Mouse (Mus musculus): ENCODE data around the gene Vav1. TPM values are rescaled to one million over a fixed set of nuclear protein-coding genes. Genes with fewer than 3 reads are reported as not detected.
"Not testable (repeated sequence)": the region's sequence is repeated elsewhere in the genome, so short reads cannot be mapped to it uniquely, and the experiment has no call there.

Gene Vav1
- polyA plus RNA-seq, 1 experiment, result 12.3 TPM

- peak overlapping the region; percentile 97 for H3K4me3 ChIP-seq (replicated peaks; ENCODE audit: extremely low read depth, low read depth, low read length)
- TF ChIP-seq POLR2A (IDR thresholded peaks at IDR 0.05; ENCODE audit: borderline replicate concordance, extremely low read depth, low read depth, low read length) (0 out of 2 replicates have a peak, but pooled peaks have one; percentile 23), CTCF (IDR thresholded peaks at IDR 0.05; ENCODE audit: insufficient read depth, low read length) (no peak)
- under 1% methylated on average over 13 of the region's 13 CpGs for WGBS
- H3K4me1 ChIP-seq (ENCODE audit: control insufficient read depth, insufficient read depth, low read length), result 0 out of 2 replicates have a peak, but pooled peaks cover 4% of the 10 kb centered on the region
- peak; percentile 53 for DNase-seq
Observed at GRCm38 (mm10) chr17:57275997-57276351, 2.9 kb upstream of the Vav1 start.

- DNase-seq, result peak; percentile 77
- under 1% methylated on average over 20 of the region's 20 CpGs for WGBS
- Histone ChIP-seq H3K4me1 (ENCODE audit: control insufficient read depth, insufficient read depth, low read length) (0 out of 2 replicates have a peak, but pooled peaks cover 4% of the 10 kb centered on the region), H3K4me3 (replicated peaks; ENCODE audit: extremely low read depth, low read depth, low read length) (peak overlapping the region; percentile 97)
- TF ChIP-seq CTCF (IDR thresholded peaks at IDR 0.05; ENCODE audit: insufficient read depth, low read length) (peak; percentile 83), POLR2A (IDR thresholded peaks at IDR 0.05; ENCODE audit: borderline replicate concordance, extremely low read depth, low read depth, low read length) (no peak)
Observed at GRCm38 (mm10) chr17:57276634-57277121, 2.2 kb upstream of the Vav1 start.

DNA sequence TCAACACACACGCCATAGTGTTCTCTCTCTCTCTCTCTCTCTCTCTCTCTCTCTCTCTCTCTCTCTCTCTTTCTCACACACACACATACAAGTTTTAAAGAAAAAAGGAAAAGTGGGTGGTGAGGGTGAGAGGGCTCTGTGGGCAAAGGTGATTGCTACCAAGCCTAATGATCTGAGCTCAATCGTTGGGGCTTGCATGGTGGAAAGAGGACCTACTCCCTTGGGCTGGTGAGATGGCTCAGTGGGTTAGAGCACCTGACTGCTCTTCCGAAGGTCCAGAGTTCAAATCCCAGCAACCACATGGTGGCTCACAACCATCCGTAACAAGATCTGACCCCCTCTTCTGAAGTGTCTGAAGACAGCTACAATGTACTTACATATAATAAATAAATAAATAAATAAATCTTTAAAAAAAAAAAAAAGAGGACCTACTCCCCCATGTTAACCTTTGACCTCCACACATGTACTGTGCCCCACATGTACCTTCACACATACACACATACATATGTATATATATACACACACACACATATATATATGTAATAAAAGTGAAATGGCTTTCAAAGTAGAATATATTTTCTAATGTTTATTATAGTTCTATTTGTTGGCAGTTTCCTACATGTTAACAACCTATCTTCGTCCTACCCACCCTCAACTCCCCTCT, 1.2 kb upstream of the Vav1 start:
- not testable (repeated sequence) for H3K4me3 ChIP-seq (replicated peaks; ENCODE audit: extremely low read depth, low read depth, low read length); H3K4me1 ChIP-seq (ENCODE audit: control insufficient read depth, insufficient read depth, low read length); DNase-seq
- WGBS, result 74% methylated on average over 5 of the region's 5 CpGs

GRCm38 (mm10) chr17:57278537-57278936, 363 bp upstream of the Vav1 start:
- 0 out of 2 replicates have a peak, but pooled peaks cover 4% of the 10 kb centered on the region for H3K4me1 ChIP-seq (ENCODE audit: control insufficient read depth, insufficient read depth, low read length)
- DNase-seq, result no peak
- 69% methylated on average over 2 of the region's 2 CpGs for WGBS
- H3K4me3 ChIP-seq (replicated peaks; ENCODE audit: extremely low read depth, low read depth, low read length), result no peak overlapping the region
- no peak for TF ChIP-seq CTCF (IDR thresholded peaks at IDR 0.05; ENCODE audit: insufficient read depth, low read length)
- no peak for TF ChIP-seq POLR2A (IDR thresholded peaks at IDR 0.05; ENCODE audit: borderline replicate concordance, extremely low read depth, low read depth, low read length)

DNA sequence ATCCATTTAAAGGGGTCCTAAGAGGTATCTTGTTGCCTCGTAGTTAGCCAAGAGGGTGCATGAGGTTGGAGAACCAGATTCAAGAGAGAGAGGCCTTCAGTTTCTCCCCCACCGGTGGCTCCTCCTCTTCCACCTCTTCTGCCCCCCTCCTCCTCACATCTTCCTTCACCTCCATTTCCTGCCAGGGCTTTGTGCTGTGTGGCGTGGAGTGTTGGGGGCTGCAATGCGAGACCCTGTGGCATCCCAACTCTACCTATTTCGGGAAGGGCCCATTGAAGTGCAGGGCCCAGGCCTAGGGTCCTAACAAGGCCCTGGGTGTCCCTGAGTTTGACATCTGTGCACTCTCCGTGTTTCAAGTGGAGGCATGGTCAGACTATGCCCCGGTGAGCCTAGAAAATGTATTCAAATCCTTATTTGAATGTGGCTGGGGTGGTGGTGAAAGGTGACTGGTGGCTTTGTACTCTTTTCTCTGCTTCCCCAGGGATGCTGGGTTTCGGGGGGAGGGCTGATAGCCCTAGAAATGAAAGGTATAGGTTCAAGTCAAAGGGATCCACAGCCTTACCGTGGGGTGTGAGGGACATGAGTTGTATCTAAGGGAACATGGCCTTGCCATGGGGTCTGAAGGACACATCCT, 808 bp downstream of the Vav1 start:
- WGBS, result 48% methylated on average over 9 of the region's 9 CpGs
- H3K4me1 ChIP-seq (ENCODE audit: control insufficient read depth, insufficient read depth, low read length), result 0 out of 2 replicates have a peak, but pooled peaks cover 4% of the 10 kb centered on the region
- peak overlapping the region; percentile 59 for H3K4me3 ChIP-seq (replicated peaks; ENCODE audit: extremely low read depth, low read depth, low read length)
- TF ChIP-seq POLR2A (IDR thresholded peaks at IDR 0.05; ENCODE audit: borderline replicate concordance, extremely low read depth, low read depth, low read length), result no peak
- TF ChIP-seq CTCF (IDR thresholded peaks at IDR 0.05; ENCODE audit: insufficient read depth, low read length), result no peak
- DNase-seq, result no peak

- WGBS, result 51% methylated on average over 3 of the region's 3 CpGs
- DNase-seq, result no peak
- no peak overlapping the region for H3K4me3 ChIP-seq (replicated peaks; ENCODE audit: extremely low read depth, low read depth, low read length)
Observed at GRCm38 (mm10) chr17:57280411-57280810, 1.5 kb downstream of the Vav1 start.

GRCm38 (mm10) chr17:57283906-57284305, 5.0 kb downstream of the Vav1 start:
- Histone ChIP-seq H3K4me1 (ENCODE audit: control insufficient read depth, insufficient read depth, low read length) (no peaks in the 10 kb centered on the region), H3K4me3 (replicated peaks; ENCODE audit: extremely low read depth, low read depth, low read length) (no peak overlapping the region)
- TF ChIP-seq CTCF (IDR thresholded peaks at IDR 0.05; ENCODE audit: insufficient read depth, low read length), result no peak
- TF ChIP-seq POLR2A (IDR thresholded peaks at IDR 0.05; ENCODE audit: borderline replicate concordance, extremely low read depth, low read depth, low read length), result no peak
- WGBS, result 69% methylated on average over 5 of the region's 5 CpGs
- DNase-seq, result no peak

More at GRCm38 (mm10) chr17:57280411-57280810, 1.5 kb downstream of the Vav1 start:
- H3K4me1 ChIP-seq (ENCODE audit: control insufficient read depth, insufficient read depth, low read length), result 0 out of 2 replicates have a peak, but pooled peaks cover 4% of the 10 kb centered on the region
- no peak for TF ChIP-seq CTCF (IDR thresholded peaks at IDR 0.05; ENCODE audit: insufficient read depth, low read length)
- no peak for TF ChIP-seq POLR2A (IDR thresholded peaks at IDR 0.05; ENCODE audit: borderline replicate concordance, extremely low read depth, low read depth, low read length)

- TF ChIP-seq POLR2A (IDR thresholded peaks at IDR 0.05; ENCODE audit: borderline replicate concordance, extremely low read depth, low read depth, low read length) (no peak), CTCF (IDR thresholded peaks at IDR 0.05; ENCODE audit: insufficient read depth, low read length) (no peak)
- WGBS, result 41% methylated on average over 2 of the region's 2 CpGs
- H3K4me1 ChIP-seq (ENCODE audit: control insufficient read depth, insufficient read depth, low read length), result peaks cover 2% of the 10 kb centered on the region; the same call in 1 of the 2 replicates
- no peak overlapping the region for H3K4me3 ChIP-seq (replicated peaks; ENCODE audit: extremely low read depth, low read depth, low read length)
- DNase-seq, result no peak
Observed at GRCm38 (mm10) chr17:57285077-57285476, 6.2 kb downstream of the Vav1 start.

DNA sequence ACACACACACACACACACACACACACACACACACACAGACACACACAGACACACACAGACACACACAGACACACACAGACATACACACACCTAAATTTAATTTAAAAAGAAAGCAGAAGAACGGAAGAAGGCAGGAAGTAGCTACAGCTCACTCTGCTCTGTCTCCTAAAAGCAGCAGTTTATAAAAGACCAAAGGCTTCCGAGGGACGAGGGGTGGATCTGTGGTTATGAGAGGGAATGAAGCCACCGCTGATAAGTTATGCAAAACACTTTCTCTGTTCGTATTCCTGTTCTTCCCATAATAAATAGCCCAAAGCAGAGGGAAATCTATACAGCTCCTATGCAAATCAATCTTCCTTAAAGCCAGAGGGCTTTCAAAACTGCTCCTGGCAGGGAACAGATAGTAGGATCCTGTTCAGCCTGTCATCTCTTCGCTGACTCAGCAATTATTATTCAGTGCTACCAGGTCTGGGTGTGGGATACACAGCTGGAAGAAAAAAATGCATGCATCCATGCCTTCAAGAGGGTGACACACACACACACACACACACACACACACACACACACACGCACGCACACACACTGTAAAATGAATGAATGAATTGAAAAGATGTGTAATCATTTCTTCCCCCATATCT, 7.9 kb downstream of the Vav1 start:
- WGBS, result 46% methylated on average over 8 of the region's 8 CpGs
- no peak for DNase-seq
- TF ChIP-seq CTCF (IDR thresholded peaks at IDR 0.05; ENCODE audit: insufficient read depth, low read length) (no peak), POLR2A (IDR thresholded peaks at IDR 0.05; ENCODE audit: borderline replicate concordance, extremely low read depth, low read depth, low read length) (no peak)
- Histone ChIP-seq H3K4me1 (ENCODE audit: control insufficient read depth, insufficient read depth, low read length) (peaks cover 7% of the 10 kb centered on the region; the same call in 1 of the 2 replicates), H3K4me3 (replicated peaks; ENCODE audit: extremely low read depth, low read depth, low read length) (no peak overlapping the region)
